Mouse (Mus musculus): Measurements from ENCODE around the gene Rd3. TPM values are rescaled to one million over a fixed set of nuclear protein-coding genes. Genes with fewer than 3 reads are reported as not detected.

Gene Rd3
- polyA plus RNA-seq, 1 experiment from 2014 or later: 6.0 TPM

GRCm38 (mm10) chr1:191994476-191994875, 17.3 kb downstream of the Rd3 start:
- Histone ChIP-seq H3K27me3 (replicated peaks; ENCODE audit: control insufficient read depth, insufficient read depth, low read length) (no peaks in the 10 kb centered on the region), H3K4me1 (ENCODE audit: control insufficient read depth, insufficient read depth, low read length) (no peaks in the 10 kb centered on the region), H3K9me3 (ENCODE audit: control insufficient read depth, low read length) (no peaks in the 10 kb centered on the region), H3K9ac (ENCODE audit: low read depth, low read length) (no peak overlapping the region), H3K36me3 (ENCODE audit: control insufficient read depth, insufficient read depth, low read length) (peaks cover 35% of the 10 kb centered on the region), H3K4me3 (ENCODE audit: low read depth, low read length) (no peak overlapping the region), H3K27ac (replicated peaks; ENCODE audit: low read depth, low read length) (no peak overlapping the region), H3K4me2 (ENCODE audit: low read depth, low read length) (no peak overlapping the region)
- WGBS: 67% methylated on average over 5 of the region's 5 CpGs
- no peak for ATAC-seq (ENCODE audit: low read depth)
- DNase-seq (ENCODE audit: low spot score): no peak

- H3K9ac ChIP-seq (ENCODE audit: low read depth, low read length): no peak overlapping the region
- H3K36me3 ChIP-seq (ENCODE audit: control insufficient read depth, insufficient read depth, low read length): peaks cover 43% of the 10 kb centered on the region
- no peaks in the 10 kb centered on the region for H3K27me3 ChIP-seq (replicated peaks; ENCODE audit: control insufficient read depth, insufficient read depth, low read length)
- 64% methylated on average over 4 of the region's 4 CpGs for WGBS
- H3K9me3 ChIP-seq (ENCODE audit: control insufficient read depth, low read length): no peaks in the 10 kb centered on the region
- no peak overlapping the region for H3K4me2 ChIP-seq (ENCODE audit: low read depth, low read length)
- DNase-seq (ENCODE audit: low spot score) (no peak), ATAC-seq (ENCODE audit: low read depth) (no peak)
- no peaks in the 10 kb centered on the region for H3K4me1 ChIP-seq (ENCODE audit: control insufficient read depth, insufficient read depth, low read length)
- no peak overlapping the region for H3K4me3 ChIP-seq (ENCODE audit: low read depth, low read length)
- H3K27ac ChIP-seq (replicated peaks; ENCODE audit: low read depth, low read length): no peak overlapping the region
Measured at GRCm38 (mm10) chr1:191995488-191995887, 18.3 kb downstream of the Rd3 start.

GRCm38 (mm10) chr1:191995916-191996315, 18.7 kb downstream of the Rd3 start:
- Histone ChIP-seq H3K9me3 (ENCODE audit: control insufficient read depth, low read length) (no peaks in the 10 kb centered on the region), H3K36me3 (ENCODE audit: control insufficient read depth, insufficient read depth, low read length) (peaks cover 47% of the 10 kb centered on the region), H3K4me3 (ENCODE audit: low read depth, low read length) (no peak overlapping the region), H3K4me1 (ENCODE audit: control insufficient read depth, insufficient read depth, low read length) (no peaks in the 10 kb centered on the region), H3K27me3 (replicated peaks; ENCODE audit: control insufficient read depth, insufficient read depth, low read length) (no peaks in the 10 kb centered on the region), H3K27ac (replicated peaks; ENCODE audit: low read depth, low read length) (no peak overlapping the region), H3K9ac (ENCODE audit: low read depth, low read length) (no peak overlapping the region), H3K4me2 (ENCODE audit: low read depth, low read length) (no peak overlapping the region)
- DNase-seq (ENCODE audit: low spot score) (no peak), ATAC-seq (ENCODE audit: low read depth) (no peak)
- 93% methylated on average over 7 of the region's 7 CpGs for WGBS

GRCm38 (mm10) chr1:191996621-191997185, 19.5 kb downstream of the Rd3 start:
- no peaks in the 10 kb centered on the region for H3K27me3 ChIP-seq (replicated peaks; ENCODE audit: control insufficient read depth, insufficient read depth, low read length)
- DNase-seq (ENCODE audit: low spot score): no peak
- ATAC-seq (ENCODE audit: low read depth): no peak
- H3K4me2 ChIP-seq (ENCODE audit: low read depth, low read length): no peak overlapping the region
- H3K4me1 ChIP-seq (ENCODE audit: control insufficient read depth, insufficient read depth, low read length): no peaks in the 10 kb centered on the region
- no peak overlapping the region for H3K9ac ChIP-seq (ENCODE audit: low read depth, low read length)
- peaks cover 48% of the 10 kb centered on the region for H3K36me3 ChIP-seq (ENCODE audit: control insufficient read depth, insufficient read depth, low read length)
- H3K9me3 ChIP-seq (ENCODE audit: control insufficient read depth, low read length): no peaks in the 10 kb centered on the region
- no peak overlapping the region for H3K4me3 ChIP-seq (ENCODE audit: low read depth, low read length)
- WGBS: 92% methylated on average over 8 of the region's 8 CpGs
- H3K27ac ChIP-seq (replicated peaks; ENCODE audit: low read depth, low read length): no peak overlapping the region

GRCm38 (mm10) chr1:191999022-191999421, 21.9 kb downstream of the Rd3 start:
- Histone ChIP-seq H3K27ac (replicated peaks; ENCODE audit: low read depth, low read length) (no peak overlapping the region), H3K4me2 (ENCODE audit: low read depth, low read length) (no peak overlapping the region), H3K4me3 (ENCODE audit: low read depth, low read length) (no peak overlapping the region), H3K9me3 (ENCODE audit: control insufficient read depth, low read length) (no peaks in the 10 kb centered on the region), H3K27me3 (replicated peaks; ENCODE audit: control insufficient read depth, insufficient read depth, low read length) (no peaks in the 10 kb centered on the region), H3K4me1 (ENCODE audit: control insufficient read depth, insufficient read depth, low read length) (no peaks in the 10 kb centered on the region), H3K36me3 (ENCODE audit: control insufficient read depth, insufficient read depth, low read length) (peaks cover 48% of the 10 kb centered on the region), H3K9ac (ENCODE audit: low read depth, low read length) (no peak overlapping the region)
- ATAC-seq (ENCODE audit: low read depth) (no peak), DNase-seq (ENCODE audit: low spot score) (no peak)

Small RNAs within 50 kb of the gene (microRNA-seq; reads per million reads assigned to microRNA genes)
- not detected for gene Mir3473c (ENCODE audit: borderline number of aligned reads)

Other genes starting within 250 kb of the Rd3 start
- 28.1 and 29.0 TPM in 2 replicates for gene Nek2, start 155.9 kb upstream of the Rd3 start, polyA plus RNA-seq (2014; fragmentation: Nextera tagmentation; extraction: Ambion mirVana)
- 2.5 and 3.4 TPM in 2 replicates for gene Slc30a1, start 70.6 kb upstream of the Rd3 start, polyA plus RNA-seq (2014; fragmentation: Nextera tagmentation; extraction: Ambion mirVana)
- 19.7 and 21.2 TPM in 2 replicates for gene Traf5, start 115.2 kb downstream of the Rd3 start, polyA plus RNA-seq (2014; fragmentation: Nextera tagmentation; extraction: Ambion mirVana)
- 30.8 and 32.6 TPM in 2 replicates for gene Rcor3, start 160.7 kb downstream of the Rd3 start, polyA plus RNA-seq (2014; fragmentation: Nextera tagmentation; extraction: Ambion mirVana)
- gene Kcnh1, start 213.4 kb downstream of the Rd3 start, polyA plus RNA-seq (2014; fragmentation: Nextera tagmentation; extraction: Ambion mirVana): 0.89 and 1.2 TPM in 2 replicates

Measured in embryonic facial prominence, embryonic 14.5 days (tissue).